Mouse (Mus musculus) spleen, adult 2 months (tissue): Measurements from ENCODE around the gene Foxf1.

Experiments
- CTCF ChIP-seq: fragments of 200-500 bp; IDR thresholded peaks from 2 replicates; pipeline ENCODE4 v1.5.1; 2011; ENCODE audit warnings: mild to moderate bottlenecking, inconsistent platforms; ENCODE audit not compliant: insufficient read depth, insufficient read length, insufficient replicate concordance; ENCODE audit errors: extremely low read depth
- POLR2A ChIP-seq: fragments of 200-500 bp; IDR thresholded peaks from 2 replicates; pipeline ENCODE4 v1.6.1; 2011; ENCODE audit warnings: low read depth, low read length, inconsistent platforms

GRCm38 (mm10) chr8:121090716-121091115 lies 6.5 kb downstream of the Foxf1 start:
- TF ChIP-seq POLR2A (no peak), CTCF (no peak)
